In the genomic region with DNA sequence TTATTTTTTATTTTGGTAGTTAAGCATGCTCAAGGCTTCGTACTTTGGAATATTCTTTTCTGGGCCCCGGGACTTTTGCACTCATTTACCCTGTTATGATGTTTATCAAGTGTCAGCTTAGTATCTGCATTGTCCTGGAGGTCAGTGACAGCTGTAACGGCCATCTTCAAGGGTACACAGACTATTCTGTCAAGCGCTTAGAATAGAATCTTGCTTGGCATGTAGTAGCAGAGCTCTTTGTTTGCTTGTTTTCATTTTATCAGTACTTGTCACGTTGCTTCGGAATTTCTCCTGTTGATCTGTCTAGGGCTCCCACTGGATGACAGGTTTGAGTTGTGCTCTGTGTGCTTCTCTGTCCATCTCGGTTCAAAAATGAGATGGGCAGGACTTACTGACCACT, we compare ENCODE assay signal across 10 mouse cellular contexts. TPM values are rescaled to one million over a fixed set of nuclear protein-coding genes. Genes with fewer than 3 reads are reported as not detected.
A peak's percentile ranks its signal among the peaks of the same experiment; 100 is the strongest.
DNase-seq lines count a peak whose midpoint lies in the region; ATAC-seq and TF ChIP-seq lines count a peak whose summit lies in the region.
"Had no signal": no experiment of that assay in that cellular context is flagged by ENCODE, and none has a peak within 500 bp of the region (broad histone marks: within the 10 kb centered on the region; RNA-seq: fewer than 3 reads in every experiment).

No protein-coding gene starts in this region.

- no peak overlapping the region for H3K27ac ChIP-seq in lung, embryonic 14.5 days (ENCODE audit: low read depth)
- H3K27ac ChIP-seq in heart, embryonic 14.5 days (replicated peaks in 1 of 2; ENCODE audit: control insufficient read depth in 1 of 2, insufficient read depth in 1 of 2, low read depth in 2 of 2, low read length in 2 of 2) = peak overlapping the region; percentile 67 to 78
- H3K27ac ChIP-seq in liver, embryonic 11.5 days (ENCODE audit: low read depth, low read length) = no peak overlapping the region
- 0 out of 2 replicates have a peak overlapping the region, but pooled peaks have one; percentile 8 for H3K27ac ChIP-seq in stomach, embryonic 16.5 days (ENCODE audit: low read length)

- H3K27me3 ChIP-seq in lung, embryonic 14.5 days (ENCODE audit: insufficient read depth, low read length) = no peaks in the 10 kb centered on the region
- H3K27me3 ChIP-seq in heart, embryonic 14.5 days (ENCODE audit: control insufficient read depth, insufficient read depth, low read length) = no peaks in the 10 kb centered on the region
- H3K27me3 ChIP-seq in liver, embryonic 11.5 days (replicated peaks; ENCODE audit: control insufficient read depth, insufficient read depth, low read length) = no peaks in the 10 kb centered on the region
- no peaks in the 10 kb centered on the region for H3K27me3 ChIP-seq in stomach, embryonic 16.5 days (ENCODE audit: control insufficient read depth, insufficient read depth, low read length)
- H3K27me3 ChIP-seq: Patski had no signal

- no peak for ATAC-seq in lung, embryonic 14.5 days (ENCODE audit: insufficient read depth)
- no peak for ATAC-seq in heart, embryonic 14.5 days (ENCODE audit: insufficient number of reproducible peaks, insufficient read depth, low FRiP score, low read depth)
- no peak for ATAC-seq in liver, embryonic 11.5 days (replicated peaks; ENCODE audit: low FRiP score)
- ATAC-seq in stomach, embryonic 16.5 days (ENCODE audit: insufficient read depth, low FRiP score) = no peak
- ATAC-seq: Patski had no signal

- WGBS in lung, embryonic 14.5 days = 56% methylated on average over 7 of the region's 7 CpGs
- WGBS in heart, embryonic 14.5 days = 23% methylated on average over 7 of the region's 7 CpGs
- 70% methylated on average over 7 of the region's 7 CpGs for WGBS in liver, embryonic 11.5 days
- 65% methylated on average over 7 of the region's 7 CpGs for WGBS in stomach, embryonic 16.5 days

- peak overlapping the region; percentile 85 for H3K9ac ChIP-seq in lung, embryonic 14.5 days
- H3K9ac ChIP-seq in heart, embryonic 14.5 days (ENCODE audit: low read length) = peak overlapping the region; percentile 84
- peak overlapping the region; percentile 93 for H3K9ac ChIP-seq in liver, embryonic 11.5 days (ENCODE audit: low read depth, low read length)
- peak overlapping the region; percentile 92 for H3K9ac ChIP-seq in stomach, embryonic 16.5 days (ENCODE audit: low read length)

- peaks cover 45% of the 10 kb centered on the region for H3K36me3 ChIP-seq in lung, embryonic 14.5 days (ENCODE audit: insufficient read depth)
- H3K36me3 ChIP-seq in heart, embryonic 14.5 days (ENCODE audit: control insufficient read depth, insufficient read depth, low read length) = peaks cover 50% of the 10 kb centered on the region
- peaks cover 39% of the 10 kb centered on the region for H3K36me3 ChIP-seq in liver, embryonic 11.5 days (ENCODE audit: control insufficient read depth, insufficient read depth, low read length)
- peaks cover 12% of the 10 kb centered on the region for H3K36me3 ChIP-seq in stomach, embryonic 16.5 days (ENCODE audit: control insufficient read depth, insufficient read depth, low read length)

- H3K4me3 ChIP-seq in lung, embryonic 14.5 days (ENCODE audit: low read depth, low read length) = peak overlapping the region; percentile 84; the same call in 1 of the 2 replicates
- peak overlapping the region; percentile 14 to 73; a peak in 3 of 4 replicates for H3K4me3 ChIP-seq in heart, embryonic 14.5 days (ENCODE audit: control insufficient read depth in 1 of 2, insufficient read depth in 1 of 2, low read depth in 1 of 2, low read length in 2 of 2)
- H3K4me3 ChIP-seq in liver, embryonic 11.5 days (ENCODE audit: low read depth, low read length) = peak overlapping the region; percentile 94
- H3K4me3 ChIP-seq in stomach, embryonic 16.5 days (replicated peaks; ENCODE audit: low read length) = peak overlapping the region; percentile 93

- H3K9me3 ChIP-seq in lung, embryonic 14.5 days (ENCODE audit: low read depth, low read length) = no peaks in the 10 kb centered on the region
- H3K9me3 ChIP-seq in heart, embryonic 14.5 days (ENCODE audit: control insufficient read depth, low read length) = no peaks in the 10 kb centered on the region
- H3K9me3 ChIP-seq in liver, embryonic 11.5 days (ENCODE audit: control insufficient read depth, low read length) = no peaks in the 10 kb centered on the region
- H3K9me3 ChIP-seq in stomach, embryonic 16.5 days (replicated peaks; ENCODE audit: control insufficient read depth, low read length) = no peaks in the 10 kb centered on the region

- DNase-seq in lung, embryonic 14.5 days = no peak
- no peak for DNase-seq in lung, postnatal 10 days
- no peak for DNase-seq in liver, embryonic 11.5 days (ENCODE audit: low spot score)
- no peak for DNase-seq in cerebellum, postnatal 4 days (ENCODE audit: low spot score in 2 of 2)
- no peak for DNase-seq in yolk sac, embryonic 10.5 days (ENCODE audit: low spot score)
- DNase-seq: cerebellum, adult 2 months had no signal

- peak overlapping the region; percentile 87 for H3K4me2 ChIP-seq in lung, embryonic 14.5 days
- H3K4me2 ChIP-seq in heart, embryonic 14.5 days (ENCODE audit: low read length) = peak overlapping the region; percentile 90
- H3K4me2 ChIP-seq in liver, embryonic 11.5 days = peak overlapping the region; percentile 96
- peak overlapping the region; percentile 89 for H3K4me2 ChIP-seq in stomach, embryonic 16.5 days (ENCODE audit: low read depth, low read length)

- no peak for TF ChIP-seq CTCF in lung, embryonic 14.5 days (IDR thresholded peaks at IDR 0.05; ENCODE audit: low read depth)

- H3K4me1 ChIP-seq in lung, embryonic 14.5 days (ENCODE audit: insufficient read depth) = peaks cover 4% of the 10 kb centered on the region; the same call in 1 of the 2 replicates
- H3K4me1 ChIP-seq in heart, embryonic 14.5 days (ENCODE audit: control insufficient read depth in 2 of 2, insufficient read depth in 2 of 2, low read length in 2 of 2) = peaks cover 0 to 19% of the 10 kb centered on the region in 2 experiments; a peak in 3 of 4 replicates
- H3K4me1 ChIP-seq in liver, embryonic 11.5 days (replicated peaks; ENCODE audit: control insufficient read depth, insufficient read depth, low read length) = peaks cover 15% of the 10 kb centered on the region
- H3K4me1 ChIP-seq in stomach, embryonic 16.5 days (ENCODE audit: control insufficient read depth, insufficient read depth, low read length) = peaks cover 17% of the 10 kb centered on the region

RNA-seq across cellular contexts. Expression of a gene that starts 1.8 kb away (rescaled TPM):
- polyA plus RNA-seq in lung, embryonic 14.5 days (2014; fragmentation: Nextera tagmentation; extraction: Ambion mirVana) = 40.7 TPM in 2 replicates
- 32.0 and 35.3 TPM in 2 replicates for polyA plus RNA-seq in heart, embryonic 14.5 days (2014; fragmentation: Nextera tagmentation; extraction: Ambion mirVana)
- 45.7 and 46.8 TPM in 2 replicates for polyA plus RNA-seq in liver, embryonic 11.5 days (2014; fragmentation: Nextera tagmentation; extraction: Ambion mirVana)
- polyA plus RNA-seq in stomach, embryonic 16.5 days (2015; fragmentation: Nextera tagmentation; extraction: Ambion mirVana) = 36.8 and 40.6 TPM in 2 replicates

RNA-seq across cellular contexts. Expression of a gene that starts 15.0 kb away (rescaled TPM):
- 120 and 122 TPM in 2 replicates for polyA plus RNA-seq in lung, embryonic 14.5 days (2014; fragmentation: Nextera tagmentation; extraction: Ambion mirVana)
- 92.4 and 94.5 TPM in 2 replicates for polyA plus RNA-seq in heart, embryonic 14.5 days (2014; fragmentation: Nextera tagmentation; extraction: Ambion mirVana)
- 42.7 and 45.4 TPM in 2 replicates for polyA plus RNA-seq in liver, embryonic 11.5 days (2014; fragmentation: Nextera tagmentation; extraction: Ambion mirVana)
- 147 and 169 TPM in 2 replicates for polyA plus RNA-seq in stomach, embryonic 16.5 days (2015; fragmentation: Nextera tagmentation; extraction: Ambion mirVana)

RNA-seq across cellular contexts. Expression of a gene that starts 23.6 kb away (rescaled TPM):
- not detected in 2 replicates for polyA plus RNA-seq in lung, embryonic 14.5 days (2014; fragmentation: Nextera tagmentation; extraction: Ambion mirVana)
- polyA plus RNA-seq in heart, embryonic 14.5 days (2014; fragmentation: Nextera tagmentation; extraction: Ambion mirVana) = not detected in 2 replicates
- polyA plus RNA-seq in liver, embryonic 11.5 days (2014; fragmentation: Nextera tagmentation; extraction: Ambion mirVana) = not detected in 2 replicates
- polyA plus RNA-seq in stomach, embryonic 16.5 days (2015; fragmentation: Nextera tagmentation; extraction: Ambion mirVana) = not detected in 2 replicates
- polyA plus RNA-seq: cerebellum, adult 2 months; gonadal fat pad, adult 2 months had no signal

RNA-seq across cellular contexts. Expression of a gene that starts 27.1 kb away (rescaled TPM):
- polyA plus RNA-seq in lung, embryonic 14.5 days (2014; fragmentation: Nextera tagmentation; extraction: Ambion mirVana) = 68.7 and 80.2 TPM in 2 replicates
- 31.6 and 37.0 TPM in 2 replicates for polyA plus RNA-seq in heart, embryonic 14.5 days (2014; fragmentation: Nextera tagmentation; extraction: Ambion mirVana)
- 27.2 and 27.7 TPM in 2 replicates for polyA plus RNA-seq in liver, embryonic 11.5 days (2014; fragmentation: Nextera tagmentation; extraction: Ambion mirVana)
- 66.3 and 70.6 TPM in 2 replicates for polyA plus RNA-seq in stomach, embryonic 16.5 days (2015; fragmentation: Nextera tagmentation; extraction: Ambion mirVana)

RNA-seq across cellular contexts. Expression of a gene that starts 40.1 kb away (rescaled TPM):
- not detected in 2 replicates for polyA plus RNA-seq in lung, embryonic 14.5 days (2014; fragmentation: Nextera tagmentation; extraction: Ambion mirVana)
- 0.07 and 0.22 TPM in 2 replicates for polyA plus RNA-seq in heart, embryonic 14.5 days (2014; fragmentation: Nextera tagmentation; extraction: Ambion mirVana)
- not detected in 2 replicates for polyA plus RNA-seq in liver, embryonic 11.5 days (2014; fragmentation: Nextera tagmentation; extraction: Ambion mirVana)
- not detected in 2 replicates for polyA plus RNA-seq in stomach, embryonic 16.5 days (2015; fragmentation: Nextera tagmentation; extraction: Ambion mirVana)

Comparison
In these comparisons a context has a peak if more than half of its experiments do, and no peak if none do; other contexts are left out.
1. H3K27ac ChIP-seq: peak in heart, embryonic 14.5 days (2 of 2) and stomach, embryonic 16.5 days (single experiment); none in lung, embryonic 14.5 days (single experiment) and liver, embryonic 11.5 days (single experiment).
2. H3K4me3 ChIP-seq: peak in every context shown above with its lines; median percentile 94 in liver, embryonic 11.5 days; 93 in stomach, embryonic 16.5 days; 84 in lung, embryonic 14.5 days; 44 in heart, embryonic 14.5 days.
3. Peak in every context shown above with its lines, with median percentiles within 50 percentile points of each other: H3K4me2 ChIP-seq and H3K9ac ChIP-seq.